Mouse (Mus musculus) liver, embryonic 14.5 days (tissue): ENCODE data around the gene Macrod1.

Source experiments
- CTCF ChIP-seq: IDR thresholded peaks from 2 replicates; pipeline ENCODE4 v1.5.1; 2016; ENCODE audit warnings: antibody characterized with exemption, low read depth, control low read depth
- EP300 ChIP-seq: IDR thresholded peaks from 2 replicates; pipeline ENCODE4 v1.6.1; 2016; ENCODE audit warnings: antibody characterized with exemption, low read depth

- no peak for TF ChIP-seq CTCF
- no peak for TF ChIP-seq EP300
Measured at GRCm38 (mm10) chr19:7066828-7067342, 10.3 kb downstream of the Macrod1 start.
